Mouse (Mus musculus) heart, adult 2 months (tissue): ENCODE measurements at regions not wholly inside any gene's neighbourhood (a gene's known extent, or its start where the extent isn't known, plus 50 kb on each side); places are given as distances from the start of the nearest gene placed in this dataset.

Experiments
- DNase-seq, 2 experiments: peaks; one replicate each; pipeline ENCODE4 v3.0.0; 2021
- H3K27ac ChIP-seq: fragments of 200-600 bp; 2 replicates; pipeline ENCODE4 v1.8.1; 2022
- H3K27me3 ChIP-seq: fragments of 200-500 bp; 2 replicates; pipeline ENCODE4 v1.6.1; 2012; ENCODE audit warnings: mild to moderate bottlenecking, low read length, inconsistent platforms, mixed read lengths; ENCODE audit not compliant: control insufficient read depth, insufficient read depth
- H3K36me3 ChIP-seq: fragments of 200-500 bp; 2 replicates; pipeline ENCODE4 v1.6.1; 2012; ENCODE audit warnings: low read length, inconsistent platforms; ENCODE audit not compliant: control insufficient read depth, insufficient read depth
- H3K4me1 ChIP-seq: fragments of 200-500 bp; 2 replicates; pipeline ENCODE4 v1.6.1; 2011; ENCODE audit warnings: low read length; ENCODE audit not compliant: control insufficient read depth, insufficient read depth
- H3K4me3 ChIP-seq: fragments of 200-600 bp; 2 replicates; pipeline ENCODE4 v1.8.1; 2022
- H3K79me2 ChIP-seq: fragments of 200-500 bp; replicated peaks from 2 replicates; pipeline ENCODE4 v1.6.1; 2012; ENCODE audit warnings: mild to moderate bottlenecking, inconsistent platforms, low read length, moderate library complexity, mixed read lengths; ENCODE audit not compliant: control insufficient read depth, insufficient read depth
- H3K9ac ChIP-seq: fragments of 200-500 bp; 2 replicates; pipeline ENCODE4 v1.6.1; 2012; ENCODE audit warnings: low read depth, mild to moderate bottlenecking, control low read depth, inconsistent platforms, low read length, mixed read lengths
- CTCF ChIP-seq: fragments of 200-600 bp; IDR thresholded peaks from 2 replicates; pipeline ENCODE4 v1.8.1; 2022; ENCODE audit warnings: antibody characterized with exemption, mild to moderate bottlenecking, moderate library complexity
- EP300 ChIP-seq: fragments of 200-500 bp; IDR thresholded peaks from 2 replicates; pipeline ENCODE4 v1.6.1; 2011; ENCODE audit warnings: low read depth, low read length, control low read depth; ENCODE audit not compliant: insufficient read depth
- POLR2A ChIP-seq: fragments of 200-500 bp; IDR thresholded peaks from 2 replicates; pipeline ENCODE4 v1.6.1; 2011; ENCODE audit warnings: mild to moderate bottlenecking, low read depth, low read length, control low read depth; ENCODE audit not compliant: insufficient read depth
- WGBS: fragments of 180-500 bp; shearing (Covaris S2); methylation state at CpG from one replicate; pipeline ENCODE4 v1.1.7; 2018; 5-methylcytosine and 5-hydroxymethylcytosine counted together
- intact Hi-C: fragments of 180-260 bp; cut with DNase I; formaldehyde crosslinking; loops from one replicate; pipeline ENCODE4 v1.15.1; 2025

- Histone ChIP-seq H3K79me2 (no peaks in the 10 kb centered on the region), H3K9ac (no peak overlapping the region), H3K4me3 (no peak overlapping the region), H3K36me3 (no peaks in the 10 kb centered on the region), H3K4me1 (no peaks in the 10 kb centered on the region), H3K27ac (no peak overlapping the region), H3K27me3 (no peaks in the 10 kb centered on the region)
- no peak for TF ChIP-seq POLR2A
- peak; percentile 70 for TF ChIP-seq CTCF
- TF ChIP-seq EP300: no peak
- intact Hi-C loops: loop anchor here (2.0 kb wide), 1 partner anchor 682 kb away; no protein-coding TSS in a partner anchor
- 8% methylated on average over 5 of the region's 5 CpGs for WGBS
- DNase-seq: no peak
Measured at GRCm38 (mm10) chrX:107477066-107477465, 73.9 kb upstream of the Itm2a start.

GRCm38 (mm10) chrX:107469242-107469641 lies 66.1 kb upstream of the Itm2a start:
- TF ChIP-seq POLR2A: no peak
- no peak for TF ChIP-seq CTCF

More at GRCm38 (mm10) chrX:107469242-107469641, 66.1 kb upstream of the Itm2a start:
- H3K27me3 ChIP-seq: no peaks in the 10 kb centered on the region
- H3K4me1 ChIP-seq: no peaks in the 10 kb centered on the region
- no peak for DNase-seq
- H3K27ac ChIP-seq: no peak overlapping the region
- H3K79me2 ChIP-seq: no peaks in the 10 kb centered on the region
- H3K4me3 ChIP-seq: no peak overlapping the region
- no peaks in the 10 kb centered on the region for H3K36me3 ChIP-seq
- H3K9ac ChIP-seq: no peak overlapping the region
- 36% methylated on average over 3 of the region's 3 CpGs for WGBS
- intact Hi-C loops: no loop called here
